Mouse (Mus musculus) T-cell, adult 2 months (primary cell): Measurements from ENCODE around the gene Sec31a.

Experiments
- DNase-seq: peaks from one replicate; pipeline ENCODE4 v3.0.0; 2022; ENCODE audit warnings: low spot score

Gene Sec31a

GRCm38 (mm10) chr5:100349287-100350215 is 66.5 kb downstream of the Sec31a start:
- no peak for DNase-seq

GRCm38 (mm10) chr5:100345118-100345517 is 70.9 kb downstream of the Sec31a start:
- DNase-seq: no peak

GRCm38 (mm10) chr5:100343087-100343486 is 72.9 kb downstream of the Sec31a start:
- DNase-seq: no peak

- DNase-seq: no peak
Measured at GRCm38 (mm10) chr5:100342422-100342821, 73.6 kb downstream of the Sec31a start.

GRCm38 (mm10) chr5:100341042-100341441 is 75.0 kb downstream of the Sec31a start:
- no peak for DNase-seq

GRCm38 (mm10) chr5:100337852-100338251 is 78.2 kb downstream of the Sec31a start:
- no peak for DNase-seq

GRCm38 (mm10) chr5:100336876-100337275 is 79.2 kb downstream of the Sec31a start:
- no peak for DNase-seq

- no peak for DNase-seq
Measured at GRCm38 (mm10) chr5:100335581-100336080, 80.4 kb downstream of the Sec31a start.

GRCm38 (mm10) chr5:100334686-100335085 is 81.3 kb downstream of the Sec31a start:
- DNase-seq: no peak

GRCm38 (mm10) chr5:100333607-100334380 is 82.2 kb downstream of the Sec31a start:
- no peak for DNase-seq

GRCm38 (mm10) chr5:100332300-100333004 is 83.6 kb downstream of the Sec31a start:
- DNase-seq: no peak

GRCm38 (mm10) chr5:100331636-100332035 is 84.4 kb downstream of the Sec31a start:
- DNase-seq: no peak

GRCm38 (mm10) chr5:100322081-100322480 is 94.0 kb downstream of the Sec31a start:
- peak; percentile 62 for DNase-seq

GRCm38 (mm10) chr5:100317842-100318241 is 98.2 kb downstream of the Sec31a start:
- no peak for DNase-seq

GRCm38 (mm10) chr5:100317010-100317409 is 99.0 kb downstream of the Sec31a start:
- DNase-seq: no peak

- no peak for DNase-seq
Measured at GRCm38 (mm10) chr5:100315646-100316045, 100.4 kb downstream of the Sec31a start.

- no peak for DNase-seq
Measured at GRCm38 (mm10) chr5:100312391-100312790, 103.6 kb downstream of the Sec31a start.
